Comparison of ENCODE assay signal across 8 mouse cellular contexts in the genomic region with DNA sequence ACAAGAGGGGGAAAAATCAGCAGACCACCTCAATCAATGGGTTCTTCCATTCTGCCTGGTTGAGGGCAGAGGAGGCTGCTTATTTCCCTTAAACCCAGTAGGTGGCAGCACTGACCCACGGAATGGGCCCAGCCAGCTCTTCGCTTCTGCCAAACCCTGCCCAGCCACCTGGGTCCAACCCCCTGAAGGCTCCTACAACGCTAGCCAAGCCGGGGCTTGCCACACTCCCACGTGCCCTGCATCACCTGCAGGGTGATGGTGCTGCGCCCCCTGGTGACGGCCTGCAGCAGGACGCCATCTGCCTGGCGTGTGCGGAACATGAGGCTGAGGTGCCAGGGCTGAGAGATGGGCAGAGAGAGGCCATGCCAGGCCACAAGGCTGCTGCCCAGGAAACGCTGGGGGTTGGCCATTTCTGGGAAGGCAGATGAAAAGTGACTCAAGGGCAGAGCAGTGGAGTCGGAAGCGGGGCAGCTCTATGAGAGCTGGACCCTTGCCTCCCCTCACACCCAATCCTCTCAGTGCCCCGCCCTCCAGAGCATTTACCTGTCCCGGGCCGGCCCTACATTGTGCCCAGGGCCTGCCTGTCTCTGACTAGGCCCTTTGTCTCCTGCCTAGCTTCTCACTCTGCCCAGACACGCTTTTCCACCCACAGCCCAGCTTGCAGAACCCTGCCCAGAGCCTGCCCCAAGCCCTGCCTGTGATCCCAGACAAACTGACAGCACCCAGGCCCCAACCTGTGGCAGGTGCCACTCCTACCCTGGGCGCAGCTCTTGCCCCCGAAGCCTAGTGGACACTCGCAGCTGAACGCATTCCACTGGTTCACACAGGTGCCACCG. TPM values are rescaled to one million over a fixed set of nuclear protein-coding genes. Genes with fewer than 3 reads are reported as not detected.
A peak's percentile ranks its signal among the peaks of the same experiment; 100 is the strongest.
DNase-seq lines count a peak whose midpoint lies in the region; ATAC-seq and TF ChIP-seq lines count a peak whose summit lies in the region.

No protein-coding gene starts in this region.

- WGBS in cerebellum, adult 2 months: 12% methylated on average over 22 of the region's 22 CpGs
- WGBS in forebrain, postnatal 0 days: 39% methylated on average over 22 of the region's 22 CpGs
- 32% methylated on average over 22 of the region's 22 CpGs for WGBS in lung, embryonic 16.5 days

- no peak for TF ChIP-seq EP300 in MEL (IDR thresholded peaks at IDR 0.05; ENCODE audit: low read depth in 1 of 2, low read length in 2 of 2)

- H3K79me2 ChIP-seq in MEL (ENCODE audit: control insufficient read depth, insufficient read depth, low read length, poor library complexity): no peaks in the 10 kb centered on the region

- DNase-seq in MEL (ENCODE audit: low read depth, low spot score): peak; percentile 90
- peak; percentile 93 to 95 for DNase-seq in cerebellum, adult 2 months
- DNase-seq in forebrain, postnatal 0 days: peak; percentile 93
- peak; percentile 93 for DNase-seq in heart, postnatal 4 days
- DNase-seq in layer of hippocampus, adult 8-10 months (ENCODE audit: low spot score in 2 of 2): peak; percentile 85 to 89
- peak; percentile 59 for DNase-seq in ovary, postnatal 10 days (ENCODE audit: low spot score)
- peak; percentile 97 for DNase-seq in thymus, postnatal 0 days (ENCODE audit: low spot score)

- H3K9me3 ChIP-seq in MEL (replicated peaks; ENCODE audit: insufficient read depth, low read length): no peaks in the 10 kb centered on the region
- H3K9me3 ChIP-seq in forebrain, postnatal 0 days (ENCODE audit: low read length): no peaks in the 10 kb centered on the region
- no peaks in the 10 kb centered on the region for H3K9me3 ChIP-seq in lung, embryonic 16.5 days (ENCODE audit: control insufficient read depth, low read length)

- no peaks in the 10 kb centered on the region for H3K36me3 ChIP-seq in MEL (ENCODE audit: control insufficient read depth in 1 of 2, insufficient read depth in 2 of 2, low read length in 2 of 2)
- H3K36me3 ChIP-seq in forebrain, postnatal 0 days (ENCODE audit: insufficient read depth): peaks cover 86% of the 10 kb centered on the region
- H3K36me3 ChIP-seq in lung, embryonic 16.5 days (ENCODE audit: control insufficient read depth, insufficient read depth, low read length): peaks cover 2% of the 10 kb centered on the region; the same call in 1 of the 2 replicates

- ATAC-seq in forebrain, postnatal 0 days: peak; percentile 90
- peak; percentile 94 for ATAC-seq in lung, embryonic 16.5 days (ENCODE audit: low read depth)

- TF ChIP-seq RAD21 in MEL (IDR thresholded peaks at IDR 0.05; ENCODE audit: low read depth, low read length): peak; percentile 94

- H3K4me1 ChIP-seq in MEL (ENCODE audit: control insufficient read depth in 1 of 2, insufficient read depth in 2 of 2, low read length in 2 of 2): no peaks in the 10 kb centered on the region
- H3K4me1 ChIP-seq in cerebellum, adult 2 months (ENCODE audit: control insufficient read depth, insufficient read depth, low read length): peaks cover 32% of the 10 kb centered on the region
- peaks cover 6% of the 10 kb centered on the region; the same call in 1 of the 2 replicates for H3K4me1 ChIP-seq in forebrain, postnatal 0 days (ENCODE audit: insufficient read depth)
- peaks cover 7% of the 10 kb centered on the region; the same call in 1 of the 2 replicates for H3K4me1 ChIP-seq in lung, embryonic 16.5 days (replicated peaks; ENCODE audit: control insufficient read depth, insufficient read depth, low read length)

- H3K9ac ChIP-seq in MEL (ENCODE audit: control insufficient read depth, low read depth, low read length, poor library complexity, severe bottlenecking): no peak overlapping the region
- H3K9ac ChIP-seq in forebrain, postnatal 0 days: peak overlapping the region; percentile 37
- 0 out of 2 replicates have a peak overlapping the region, but pooled peaks have one; percentile 28 for H3K9ac ChIP-seq in lung, embryonic 16.5 days (ENCODE audit: low read length)

- TF ChIP-seq POLR2A in MEL (IDR thresholded peaks at IDR 0.05; ENCODE audit: control insufficient read depth in 1 of 2, insufficient read depth in 1 of 2, low read depth in 1 of 2, low read length in 2 of 2, poor library complexity in 1 of 2): no peak
- TF ChIP-seq POLR2A in cerebellum, adult 2 months (IDR thresholded peaks at IDR 0.05; ENCODE audit: borderline replicate concordance, insufficient read depth, low read length): no peak

- peak overlapping the region; percentile 21; the same call in 1 of the 2 replicates for H3K4me2 ChIP-seq in forebrain, postnatal 0 days (ENCODE audit: low read depth)
- H3K4me2 ChIP-seq in lung, embryonic 16.5 days (ENCODE audit: low read depth, low read length): peak overlapping the region; percentile 41

- peak; percentile 78 to 96 (median 79) for TF ChIP-seq CTCF in MEL (IDR thresholded peaks at IDR 0.05 in 2 of 3, conservative IDR thresholded peaks at IDR 0.05 in 1 of 3; ENCODE audit: control insufficient read depth in 1 of 3, insufficient read depth in 1 of 3, low read depth in 2 of 3, low read length in 3 of 3, poor library complexity in 1 of 3, severe bottlenecking in 1 of 3)
- TF ChIP-seq CTCF in cerebellum, adult 2 months (IDR thresholded peaks at IDR 0.05; ENCODE audit: borderline replicate concordance, insufficient read depth, low read depth, low read length): peak; percentile 90
- peak; percentile 98 for TF ChIP-seq CTCF in forebrain, postnatal 0 days (IDR thresholded peaks at IDR 0.05; ENCODE audit: low read depth)

- no peak overlapping the region for H3K27ac ChIP-seq in MEL (ENCODE audit: control insufficient read depth, low read depth, low read length)
- H3K27ac ChIP-seq in cerebellum, adult 2 months (ENCODE audit: insufficient read depth, low read length): peak overlapping the region; percentile 3; the same call in 1 of the 2 replicates
- H3K27ac ChIP-seq in forebrain, postnatal 0 days (ENCODE audit: low read depth, low read length): 0 out of 2 replicates have a peak overlapping the region, but pooled peaks have one; percentile 10
- no peak overlapping the region for H3K27ac ChIP-seq in lung, embryonic 16.5 days (ENCODE audit: low read length)

- H3K4me3 ChIP-seq in MEL (ENCODE audit: control insufficient read depth in 1 of 2, insufficient read depth in 1 of 2, low read depth in 2 of 2, low read length in 2 of 2): no peak overlapping the region
- H3K4me3 ChIP-seq in cerebellum, adult 2 months (replicated peaks; ENCODE audit: insufficient read depth, low read depth, low read length): no peak overlapping the region
- no peak overlapping the region for H3K4me3 ChIP-seq in forebrain, postnatal 0 days (ENCODE audit: low read depth, low read length)
- peak overlapping the region; percentile 8; the same call in 1 of the 2 replicates for H3K4me3 ChIP-seq in lung, embryonic 16.5 days (ENCODE audit: low read length)

- no peaks in the 10 kb centered on the region for H3K27me3 ChIP-seq in MEL (ENCODE audit: control insufficient read depth in 1 of 2, insufficient read depth in 2 of 2, low read length in 2 of 2)
- H3K27me3 ChIP-seq in cerebellum, adult 2 months (ENCODE audit: control insufficient read depth, insufficient read depth, low read length): no peaks in the 10 kb centered on the region
- H3K27me3 ChIP-seq in forebrain, postnatal 0 days (ENCODE audit: insufficient read depth, low read length): no peaks in the 10 kb centered on the region
- no peaks in the 10 kb centered on the region for H3K27me3 ChIP-seq in lung, embryonic 16.5 days (ENCODE audit: control insufficient read depth, insufficient read depth, low read depth, low read length)

RNA-seq across cellular contexts. Expression of gene Celsr2, which starts 13.4 kb away (rescaled TPM):
- total RNA-seq in MEL (2012; rRNA removed): not detected in 2 replicates
- polyA plus RNA-seq in MEL (2012; ENCODE audit: insufficient read depth in 1 of 2, insufficient read length in 2 of 2, low read depth in 1 of 2, low replicate concordance in 2 of 2, missing spikeins in 1 of 2): under 1 TPM in 1 of 2 experiments, not detected in 1; 0.04 TPM
- 57.4 and 58.2 TPM in 2 replicates for polyA plus RNA-seq in cerebellum, adult 2 months (2012; rRNA removed)
- 39.0 and 51.4 TPM in 2 replicates for total RNA-seq in forebrain, postnatal 0 days (2014; rRNA removed)
- polyA plus RNA-seq in forebrain, postnatal 0 days (2015; fragmentation: Nextera tagmentation; extraction: Ambion mirVana): 14.4 and 24.5 TPM in 2 replicates
- 1 to 10 TPM; 9.0 to 9.5 TPM for total RNA-seq in heart, postnatal 4 days (2021)
- 100 to 1,000 TPM; 170 to 179 (median 172) TPM for total RNA-seq in layer of hippocampus, adult 8-10 months (2022)
- polyA plus RNA-seq in lung, embryonic 16.5 days (2015; fragmentation: Nextera tagmentation; extraction: Ambion mirVana): 6.8 and 6.9 TPM in 2 replicates
- 2.2 and 3.4 TPM in 2 replicates for polyA plus RNA-seq in thymus, postnatal 0 days (2015; fragmentation: Nextera tagmentation; extraction: Ambion mirVana)

RNA-seq across cellular contexts. Expression of gene Psrc1, which starts 18.3 kb away (rescaled TPM):
- total RNA-seq in MEL (2012; rRNA removed): 12.5 and 14.6 TPM in 2 replicates
- 10 to 100 TPM in 1 of 2 experiments, not detected in 1; 37.3 TPM for polyA plus RNA-seq in MEL (2012; ENCODE audit: insufficient read depth in 1 of 2, insufficient read length in 2 of 2, low read depth in 1 of 2, low replicate concordance in 2 of 2, missing spikeins in 1 of 2)
- 0.21 and 0.28 TPM in 2 replicates for polyA plus RNA-seq in cerebellum, adult 2 months (2012; rRNA removed)
- 9.5 and 10.5 TPM in 2 replicates for total RNA-seq in forebrain, postnatal 0 days (2014; rRNA removed)
- polyA plus RNA-seq in forebrain, postnatal 0 days (2015; fragmentation: Nextera tagmentation; extraction: Ambion mirVana): 6.5 and 7.0 TPM in 2 replicates
- 1 to 10 TPM; 6.7 to 8.8 TPM for total RNA-seq in heart, postnatal 4 days (2021)
- total RNA-seq in layer of hippocampus, adult 8-10 months (2022): 10 to 100 TPM; 17.0 to 27.2 (median 22.9) TPM
- 73.9 and 75.6 TPM in 2 replicates for polyA plus RNA-seq in lung, embryonic 16.5 days (2015; fragmentation: Nextera tagmentation; extraction: Ambion mirVana)
- polyA plus RNA-seq in thymus, postnatal 0 days (2015; fragmentation: Nextera tagmentation; extraction: Ambion mirVana): 16.7 and 17.1 TPM in 2 replicates

RNA-seq across cellular contexts. Expression of gene Mybphl, which starts 37.2 kb away (rescaled TPM):
- total RNA-seq in MEL (2012; rRNA removed): not detected in 2 replicates
- not detected for polyA plus RNA-seq in MEL (2012; ENCODE audit: insufficient read depth in 1 of 2, insufficient read length in 2 of 2, low read depth in 1 of 2, low replicate concordance in 2 of 2, missing spikeins in 1 of 2)
- polyA plus RNA-seq in cerebellum, adult 2 months (2012; rRNA removed): 0.16 TPM in 1 of 2 replicates, not detected in the other
- not detected in 2 replicates for total RNA-seq in forebrain, postnatal 0 days (2014; rRNA removed)
- not detected in 2 replicates for polyA plus RNA-seq in forebrain, postnatal 0 days (2015; fragmentation: Nextera tagmentation; extraction: Ambion mirVana)
- total RNA-seq in heart, postnatal 4 days (2021): 10 to 100 TPM; 44.7 to 57.2 TPM
- 1 to 10 TPM in 2 of 4 experiments, under 1 TPM in 2; 0.52 to 1.8 (median 0.83) TPM for total RNA-seq in layer of hippocampus, adult 8-10 months (2022)
- polyA plus RNA-seq in lung, embryonic 16.5 days (2015; fragmentation: Nextera tagmentation; extraction: Ambion mirVana): 6.1 and 9.9 TPM in 2 replicates
- 0.23 and 0.29 TPM in 2 replicates for polyA plus RNA-seq in thymus, postnatal 0 days (2015; fragmentation: Nextera tagmentation; extraction: Ambion mirVana)

RNA-seq across cellular contexts. Expression of gene Sars, which starts 43.1 kb away (rescaled TPM):
- total RNA-seq in MEL (2012; rRNA removed): 202 and 283 TPM in 2 replicates
- 100 to 1,000 TPM in 1 of 2 experiments, not detected in 1; 337 TPM for polyA plus RNA-seq in MEL (2012; ENCODE audit: insufficient read depth in 1 of 2, insufficient read length in 2 of 2, low read depth in 1 of 2, low replicate concordance in 2 of 2, missing spikeins in 1 of 2)
- polyA plus RNA-seq in cerebellum, adult 2 months (2012; rRNA removed): 214 and 228 TPM in 2 replicates
- 196 and 202 TPM in 2 replicates for total RNA-seq in forebrain, postnatal 0 days (2014; rRNA removed)
- polyA plus RNA-seq in forebrain, postnatal 0 days (2015; fragmentation: Nextera tagmentation; extraction: Ambion mirVana): 220 and 223 TPM in 2 replicates
- 10 to 100 TPM; 88.2 to 90.6 TPM for total RNA-seq in heart, postnatal 4 days (2021)
- 100 to 1,000 TPM; 191 to 220 (median 209) TPM for total RNA-seq in layer of hippocampus, adult 8-10 months (2022)
- polyA plus RNA-seq in lung, embryonic 16.5 days (2015; fragmentation: Nextera tagmentation; extraction: Ambion mirVana): 112 and 117 TPM in 2 replicates
- 122 and 127 TPM in 2 replicates for polyA plus RNA-seq in thymus, postnatal 0 days (2015; fragmentation: Nextera tagmentation; extraction: Ambion mirVana)

Comparison
In these comparisons a context has a peak if more than half of its experiments do, and no peak if none do; other contexts are left out.
1. H3K27ac ChIP-seq: peak in cerebellum, adult 2 months (single experiment) and forebrain, postnatal 0 days (single experiment); none in MEL (single experiment) and lung, embryonic 16.5 days (single experiment).
2. Peak in every context shown above with its lines, with median percentiles within 50 percentile points of each other: DNase-seq and CTCF ChIP-seq.